Mouse (Mus musculus) lung, adult 2 months (tissue): Measurements from ENCODE around the gene Duox1.

Experiments used
- CTCF ChIP-seq: fragments of 200-500 bp; IDR thresholded peaks from 2 replicates; pipeline ENCODE4 v1.5.1; 2011; ENCODE audit warnings: mild to moderate bottlenecking, low read length, control low read depth; ENCODE audit not compliant: insufficient read depth
- POLR2A ChIP-seq: fragments of 200-500 bp; IDR thresholded peaks from 2 replicates; pipeline ENCODE4 v1.6.1; 2011; ENCODE audit warnings: low read depth, mild to moderate bottlenecking, control low read depth, low read length, borderline replicate concordance; ENCODE audit errors: extremely low read depth

GRCm38 (mm10) chr2:122351156-122351930, 35.9 kb downstream of the Duox1 start:
- TF ChIP-seq CTCF (no peak), POLR2A (no peak)
